Mouse (Mus musculus): ENCODE results near the gene Ptger1.

Ptger1 gene

GRCm38 (mm10) chr8:83665969-83666865, at the start of gene Ptger1:
TSS of gene Ptger1 (plus strand) at chr8:83666678.
- no peak for DNase-seq (ENCODE audit: low spot score in 2 of 2)

- DNase-seq (ENCODE audit: low spot score in 2 of 2), result no peak
Observed at GRCm38 (mm10) chr8:83617111-83617510, 49.4 kb upstream of the Ptger1 start.

- no peak for DNase-seq (ENCODE audit: low spot score in 2 of 2)
Observed at GRCm38 (mm10) chr8:83618566-83618965, 47.9 kb upstream of the Ptger1 start.

- DNase-seq (ENCODE audit: low spot score in 2 of 2), result peak; percentile 53 to 68
Observed at GRCm38 (mm10) chr8:83619568-83620285, 46.8 kb upstream of the Ptger1 start.

GRCm38 (mm10) chr8:83621691-83622388, 44.6 kb upstream of the Ptger1 start:
- DNase-seq (ENCODE audit: low spot score in 2 of 2), result no peak

GRCm38 (mm10) chr8:83622389-83622989, 44.0 kb upstream of the Ptger1 start:
- DNase-seq (ENCODE audit: low spot score in 2 of 2), result peak; percentile 86 to 95

GRCm38 (mm10) chr8:83623549-83623948, 42.9 kb upstream of the Ptger1 start:
- no peak for DNase-seq (ENCODE audit: low spot score in 2 of 2)

- DNase-seq (ENCODE audit: low spot score in 2 of 2), result no peak
Observed at GRCm38 (mm10) chr8:83624739-83625138, 41.7 kb upstream of the Ptger1 start.

GRCm38 (mm10) chr8:83625676-83626299, 40.7 kb upstream of the Ptger1 start:
- no peak for DNase-seq (ENCODE audit: low spot score in 2 of 2)

GRCm38 (mm10) chr8:83632083-83632707, 34.3 kb upstream of the Ptger1 start:
- DNase-seq (ENCODE audit: low spot score in 2 of 2), result no peak

GRCm38 (mm10) chr8:83638856-83639255, 27.6 kb upstream of the Ptger1 start:
- DNase-seq (ENCODE audit: low spot score in 2 of 2), result no peak

GRCm38 (mm10) chr8:83639649-83640048, 26.8 kb upstream of the Ptger1 start:
- DNase-seq (ENCODE audit: low spot score in 2 of 2), result no peak

GRCm38 (mm10) chr8:83647511-83647910, 19.0 kb upstream of the Ptger1 start:
- no peak for DNase-seq (ENCODE audit: low spot score in 2 of 2)

- no peak for DNase-seq (ENCODE audit: low spot score in 2 of 2)
Observed at GRCm38 (mm10) chr8:83648031-83648430, 18.4 kb upstream of the Ptger1 start.

- DNase-seq (ENCODE audit: low spot score in 2 of 2), result no peak
Observed at GRCm38 (mm10) chr8:83649699-83650098, 16.8 kb upstream of the Ptger1 start.

GRCm38 (mm10) chr8:83652030-83652743, 14.3 kb upstream of the Ptger1 start, which contains the start of gene Gipc1:
TSS of gene Gipc1 (plus strand) at chr8:83652677.
- DNase-seq (ENCODE audit: low spot score in 2 of 2), result peak; percentile 93 to 96

- no peak for DNase-seq (ENCODE audit: low spot score in 2 of 2)
Observed at GRCm38 (mm10) chr8:83652744-83653661, 13.5 kb upstream of the Ptger1 start.

- DNase-seq (ENCODE audit: low spot score in 2 of 2), result peak in 1 of 2 experiments; percentile 32
Observed at GRCm38 (mm10) chr8:83653662-83654017, 12.8 kb upstream of the Ptger1 start.

GRCm38 (mm10) chr8:83654725-83655124, 11.8 kb upstream of the Ptger1 start:
- DNase-seq (ENCODE audit: low spot score in 2 of 2), result no peak

Measured in thymus, postnatal 10 days (tissue).